Mouse (Mus musculus): ENCODE measurements at regions not wholly inside any gene's neighbourhood (a gene's known extent, or its start where the extent isn't known, plus 50 kb on each side); places are given as distances from the start of the nearest gene placed in this dataset.

- Histone ChIP-seq H3K36me3 (replicated peaks) (no peaks in the 10 kb centered on the region), H3K4me3 (replicated peaks) (no peak overlapping the region), H3K27me3 (peaks cover 10% of the 10 kb centered on the region), H3K9me3 (no peaks in the 10 kb centered on the region), H3K27ac (no peak overlapping the region), H3K4me1 (peaks cover 6% of the 10 kb centered on the region), H3K9ac (no peak overlapping the region), H3K4me2 (no peak overlapping the region)
- no peak for ATAC-seq (ENCODE audit: low FRiP score)
- WGBS: 41% methylated on average over 6 of the region's 6 CpGs
Observed at GRCm38 (mm10) chr9:46819376-46819775, 179.2 kb upstream of the Gm4791 start.

GRCm38 (mm10) chr9:46816126-46816525 lies 182.4 kb upstream of the Gm4791 start:
- H3K9me3 ChIP-seq: no peaks in the 10 kb centered on the region
- H3K4me1 ChIP-seq: peaks cover 7% of the 10 kb centered on the region
- no peak overlapping the region for H3K4me3 ChIP-seq (replicated peaks)
- H3K27me3 ChIP-seq: peaks cover 23% of the 10 kb centered on the region
- 91% methylated on average over 5 of the region's 5 CpGs for whole genome bisulfite sequencing
- H3K27ac ChIP-seq: no peak overlapping the region
- no peak overlapping the region for H3K4me2 ChIP-seq
- H3K36me3 ChIP-seq (replicated peaks): no peaks in the 10 kb centered on the region
- no peak for ATAC-seq (ENCODE audit: low FRiP score)
- no peak overlapping the region for H3K9ac ChIP-seq

GRCm38 (mm10) chr9:46814478-46815241 lies 183.9 kb upstream of the Gm4791 start:
- H3K27ac ChIP-seq: no peak overlapping the region
- peaks cover 7% of the 10 kb centered on the region for H3K4me1 ChIP-seq
- 12% methylated on average over 21 of the region's 22 CpGs for WGBS
- H3K9ac ChIP-seq: peak overlapping the region; percentile 44; the same call in 1 of the 2 replicates
- peaks cover 22% of the 10 kb centered on the region for H3K27me3 ChIP-seq
- peak overlapping the region; percentile 27 for H3K4me3 ChIP-seq (replicated peaks)
- peak overlapping the region; percentile 54 for H3K4me2 ChIP-seq
- ATAC-seq (ENCODE audit: low FRiP score): peak; percentile 75
- no peaks in the 10 kb centered on the region for H3K36me3 ChIP-seq (replicated peaks)
- H3K9me3 ChIP-seq: no peaks in the 10 kb centered on the region

- Histone ChIP-seq H3K27me3 (peaks cover 14% of the 10 kb centered on the region; the same call in 1 of the 2 replicates), H3K9me3 (no peaks in the 10 kb centered on the region), H3K4me3 (replicated peaks) (no peak overlapping the region), H3K4me1 (peaks cover 5% of the 10 kb centered on the region), H3K27ac (no peak overlapping the region), H3K36me3 (replicated peaks) (no peaks in the 10 kb centered on the region), H3K4me2 (no peak overlapping the region), H3K9ac (no peak overlapping the region)
- 85% methylated on average over 7 of the region's 7 CpGs for WGBS
- no peak for ATAC-seq (ENCODE audit: low FRiP score)
Observed at GRCm38 (mm10) chr9:46810266-46810665, 188.3 kb upstream of the Gm4791 start.

- no peak overlapping the region for H3K4me2 ChIP-seq
- no peak overlapping the region for H3K27ac ChIP-seq
- no peak overlapping the region for H3K9ac ChIP-seq
- WGBS: 63% methylated on average over 11 of the region's 11 CpGs
- H3K27me3 ChIP-seq: peaks cover 7% of the 10 kb centered on the region; the same call in 1 of the 2 replicates
- H3K36me3 ChIP-seq (replicated peaks): no peaks in the 10 kb centered on the region
- H3K9me3 ChIP-seq: no peaks in the 10 kb centered on the region
- ATAC-seq (ENCODE audit: low FRiP score): no peak
- no peaks in the 10 kb centered on the region for H3K4me1 ChIP-seq
- no peak overlapping the region for H3K4me3 ChIP-seq (replicated peaks)
Observed at GRCm38 (mm10) chr9:46795446-46795845, 203.1 kb upstream of the Gm4791 start.

- Histone ChIP-seq H3K27me3 (peaks cover 24% of the 10 kb centered on the region; the same call in 1 of the 2 replicates), H3K4me1 (no peaks in the 10 kb centered on the region; the same call in 1 of the 2 replicates), H3K4me3 (replicated peaks) (no peak overlapping the region), H3K27ac (no peak overlapping the region), H3K9me3 (no peaks in the 10 kb centered on the region), H3K36me3 (replicated peaks) (no peaks in the 10 kb centered on the region), H3K4me2 (no peak overlapping the region), H3K9ac (no peak overlapping the region)
- WGBS: 78% methylated on average over 10 of the region's 10 CpGs
- no peak for ATAC-seq (ENCODE audit: low FRiP score)
Observed at GRCm38 (mm10) chr9:46789036-46789435, 209.5 kb upstream of the Gm4791 start.

GRCm38 (mm10) chr9:46788456-46788855 lies 210.1 kb upstream of the Gm4791 start:
- Histone ChIP-seq H3K9me3 (no peaks in the 10 kb centered on the region), H3K36me3 (replicated peaks) (no peaks in the 10 kb centered on the region), H3K4me2 (no peak overlapping the region), H3K9ac (no peak overlapping the region), H3K4me1 (no peaks in the 10 kb centered on the region; the same call in 1 of the 2 replicates), H3K27me3 (peaks cover 24% of the 10 kb centered on the region; the same call in 1 of the 2 replicates), H3K4me3 (replicated peaks) (no peak overlapping the region), H3K27ac (no peak overlapping the region)
- 90% methylated on average over 5 of the region's 5 CpGs for WGBS
- ATAC-seq (ENCODE audit: low FRiP score): no peak

- Histone ChIP-seq H3K27ac (no peak overlapping the region), H3K4me3 (replicated peaks) (no peak overlapping the region), H3K36me3 (replicated peaks) (no peaks in the 10 kb centered on the region), H3K9ac (no peak overlapping the region), H3K27me3 (peaks cover 40% of the 10 kb centered on the region), H3K4me1 (no peaks in the 10 kb centered on the region; the same call in 1 of the 2 replicates), H3K4me2 (no peak overlapping the region), H3K9me3 (no peaks in the 10 kb centered on the region)
- 60% methylated on average over 17 of the region's 17 CpGs for WGBS
- ATAC-seq (ENCODE audit: low FRiP score): no peak
Observed at GRCm38 (mm10) chr9:46784355-46784975, 214.1 kb upstream of the Gm4791 start.

- 45% methylated on average over 12 of the region's 12 CpGs for WGBS
Observed at GRCm38 (mm10) chr9:46783597-46784354, 214.8 kb upstream of the Gm4791 start.

GRCm38 (mm10) chr9:46781681-46782080 lies 216.9 kb upstream of the Gm4791 start:
- Histone ChIP-seq H3K4me1 (no peaks in the 10 kb centered on the region; the same call in 1 of the 2 replicates), H3K27me3 (peaks cover 27% of the 10 kb centered on the region), H3K27ac (no peak overlapping the region), H3K9ac (no peak overlapping the region), H3K36me3 (replicated peaks) (no peaks in the 10 kb centered on the region), H3K9me3 (no peaks in the 10 kb centered on the region), H3K4me3 (replicated peaks) (no peak overlapping the region), H3K4me2 (no peak overlapping the region)
- WGBS: 85% methylated on average over 8 of the region's 8 CpGs
- ATAC-seq (ENCODE audit: low FRiP score): no peak

More at GRCm38 (mm10) chr9:46783597-46784354, 214.8 kb upstream of the Gm4791 start:
- Histone ChIP-seq H3K27ac (no peak overlapping the region), H3K4me2 (no peak overlapping the region), H3K27me3 (peaks cover 37% of the 10 kb centered on the region), H3K9ac (no peak overlapping the region), H3K9me3 (no peaks in the 10 kb centered on the region), H3K4me1 (no peaks in the 10 kb centered on the region; the same call in 1 of the 2 replicates), H3K36me3 (replicated peaks) (no peaks in the 10 kb centered on the region), H3K4me3 (replicated peaks) (no peak overlapping the region)
- ATAC-seq (ENCODE audit: low FRiP score): no peak

- WGBS: 89% methylated on average over 6 of the region's 6 CpGs
Observed at GRCm38 (mm10) chr9:46778769-46779168, 219.8 kb upstream of the Gm4791 start.

GRCm38 (mm10) chr9:46774821-46775220 lies 223.7 kb upstream of the Gm4791 start:
- no peaks in the 10 kb centered on the region for H3K9me3 ChIP-seq
- H3K27me3 ChIP-seq: 0 out of 2 replicates have a peak, but pooled peaks cover 18% of the 10 kb centered on the region
- no peak overlapping the region for H3K9ac ChIP-seq
- H3K36me3 ChIP-seq (replicated peaks): no peaks in the 10 kb centered on the region
- H3K4me3 ChIP-seq (replicated peaks): no peak overlapping the region
- no peak overlapping the region for H3K4me2 ChIP-seq
- 0 out of 2 replicates have a peak, but pooled peaks cover 2% of the 10 kb centered on the region for H3K4me1 ChIP-seq
- H3K27ac ChIP-seq: no peak overlapping the region
- 68% methylated on average over 2 of the region's 2 CpGs for WGBS
- ATAC-seq (ENCODE audit: low FRiP score): no peak

More at GRCm38 (mm10) chr9:46778769-46779168, 219.8 kb upstream of the Gm4791 start:
- H3K36me3 ChIP-seq (replicated peaks): no peaks in the 10 kb centered on the region
- H3K9ac ChIP-seq: no peak overlapping the region
- no peaks in the 10 kb centered on the region; the same call in 1 of the 2 replicates for H3K4me1 ChIP-seq
- no peaks in the 10 kb centered on the region for H3K9me3 ChIP-seq
- no peak overlapping the region for H3K27ac ChIP-seq
- no peak for ATAC-seq (ENCODE audit: low FRiP score)
- H3K4me2 ChIP-seq: no peak overlapping the region
- H3K27me3 ChIP-seq: peaks cover 32% of the 10 kb centered on the region
- no peak overlapping the region for H3K4me3 ChIP-seq (replicated peaks)

Data from forebrain, embryonic 12.5 days (tissue).